Mouse (Mus musculus) megakaryocyte, embryonic 14.5 days (primary cell): ENCODE measurements around the gene Traip.

Experiments
- FLI1 ChIP-seq: IDR thresholded peaks from 2 replicates; pipeline ENCODE4 v1.6.1; 2012; ENCODE audit warnings: low read length, inconsistent platforms, mixed read lengths
- GATA1 ChIP-seq: IDR thresholded peaks from 3 replicates; pipeline ENCODE4 v1.6.1; 2012; ENCODE audit warnings: mixed read lengths, low read length, inconsistent platforms, borderline replicate concordance

DNA sequence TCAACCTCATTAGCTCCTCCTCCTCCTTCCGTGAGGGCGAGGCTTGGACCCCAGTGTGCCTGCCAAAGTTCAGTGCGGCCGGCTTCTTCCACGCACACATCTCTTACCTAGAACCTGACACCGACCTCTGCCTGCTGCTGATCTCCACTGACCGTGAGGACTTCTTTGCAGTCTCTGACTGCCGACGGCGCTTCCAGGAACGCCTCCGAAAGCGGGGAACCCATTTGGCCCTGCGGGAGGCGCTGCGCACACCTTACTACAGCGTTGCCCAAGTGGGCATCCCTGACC is 48.4 kb upstream of the Traip start:
- no peak for TF ChIP-seq GATA1
- no peak for TF ChIP-seq FLI1
